Mouse (Mus musculus): Measurements from ENCODE around the gene Nkd1. TPM values are rescaled to one million over a fixed set of nuclear protein-coding genes. Genes with fewer than 3 reads are reported as not detected.

The Nkd1 gene
- polyA plus RNA-seq, 1 experiment = 9.3 TPM

DNA sequence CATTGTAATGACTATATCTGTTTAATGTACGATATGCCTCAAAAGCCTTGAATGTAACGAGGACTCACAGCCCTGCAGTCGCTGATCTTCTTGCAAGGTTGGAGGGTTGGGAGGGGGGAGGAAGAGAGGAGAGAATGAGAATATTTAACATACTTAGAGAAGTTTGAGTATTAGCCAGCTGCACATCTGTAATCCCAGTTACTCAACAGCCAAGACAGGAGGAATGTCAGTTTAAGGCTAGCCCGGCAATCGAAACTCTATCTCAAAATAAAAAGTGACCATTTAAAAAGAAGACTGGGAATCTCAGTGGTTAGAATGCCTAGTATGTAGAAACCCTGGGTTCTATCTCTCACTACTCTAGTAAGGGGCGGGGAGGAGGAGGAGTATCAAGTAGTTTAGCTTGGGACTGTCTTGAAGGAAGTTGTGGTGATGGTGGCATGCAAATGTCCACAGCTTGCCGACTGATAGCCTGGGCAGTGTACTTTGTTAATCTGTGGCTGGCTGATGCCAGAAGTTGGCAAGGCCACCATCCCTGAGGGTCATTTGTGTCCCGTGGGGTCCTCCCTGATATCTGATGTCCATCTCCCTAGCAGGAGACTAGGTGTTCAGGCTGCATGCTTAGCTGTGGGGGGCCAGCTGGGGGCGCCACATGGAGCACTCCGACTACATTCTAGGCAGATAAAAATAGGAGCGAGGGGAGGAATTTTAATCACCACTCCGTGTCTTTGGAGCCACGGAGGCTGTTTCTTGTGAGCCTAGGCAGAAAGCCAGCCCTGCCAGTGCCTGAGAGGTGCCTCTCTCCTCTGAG lies 46.4 kb downstream of the Nkd1 start:
- WGBS = 45% methylated on average over 13 of the region's 13 CpGs
- 0 out of 2 replicates have a peak, but pooled peaks cover 2% of the 10 kb centered on the region for H3K27me3 ChIP-seq (ENCODE audit: control insufficient read depth, insufficient read depth, low read length)
- H3K4me1 ChIP-seq (ENCODE audit: control insufficient read depth, insufficient read depth, insufficient read length) = peaks cover 42% of the 10 kb centered on the region; the same call in 1 of the 2 replicates
- peak; percentile 14 to 61 for DNase-seq (ENCODE audit: low read depth in 1 of 2, low spot score in 2 of 2)
- TF ChIP-seq POLR2A (IDR thresholded peaks at IDR 0.05; ENCODE audit: low read depth, low read length) = no peak
- no peak for TF ChIP-seq CTCF (IDR thresholded peaks at IDR 0.05; ENCODE audit: extremely low read depth, insufficient read depth, insufficient read length, insufficient replicate concordance)
- H3K36me3 ChIP-seq (ENCODE audit: control insufficient read depth, insufficient read depth, low read length) = no peaks in the 10 kb centered on the region
- H3K4me3 ChIP-seq (ENCODE audit: extremely low read depth, insufficient read depth, insufficient read length) = no peak overlapping the region
- H3K27ac ChIP-seq (ENCODE audit: insufficient read depth, low read length) = no peak overlapping the region

DNA sequence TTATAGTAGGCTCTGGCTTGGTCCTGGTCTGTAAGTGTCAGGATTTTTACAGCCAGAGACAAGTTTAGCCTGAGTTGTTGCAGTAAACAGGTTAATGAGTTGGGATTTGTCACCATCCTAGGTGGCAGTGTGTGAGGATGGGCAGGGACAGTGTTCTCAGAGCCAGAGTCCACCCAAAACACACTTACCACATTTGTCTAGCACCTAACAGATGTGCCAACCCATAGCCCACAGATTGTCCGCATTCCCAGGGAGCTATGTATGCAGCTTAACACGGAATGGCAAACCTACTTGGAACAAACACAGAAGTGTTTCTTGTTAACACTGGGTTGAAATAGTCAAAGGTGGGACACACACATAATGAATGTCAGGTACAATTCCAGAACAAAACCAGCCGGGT lies 47.1 kb downstream of the Nkd1 start:
- 0 out of 2 replicates have a peak, but pooled peaks cover 2% of the 10 kb centered on the region for H3K27me3 ChIP-seq (ENCODE audit: control insufficient read depth, insufficient read depth, low read length)
- 92% methylated on average over 3 of the region's 3 CpGs for WGBS
- H3K27ac ChIP-seq (ENCODE audit: insufficient read depth, low read length) = no peak overlapping the region
- DNase-seq (ENCODE audit: low read depth in 1 of 2, low spot score in 2 of 2) = no peak
- peaks cover 42% of the 10 kb centered on the region; the same call in 1 of the 2 replicates for H3K4me1 ChIP-seq (ENCODE audit: control insufficient read depth, insufficient read depth, insufficient read length)
- H3K4me3 ChIP-seq (ENCODE audit: extremely low read depth, insufficient read depth, insufficient read length) = no peak overlapping the region
- no peaks in the 10 kb centered on the region for H3K36me3 ChIP-seq (ENCODE audit: control insufficient read depth, insufficient read depth, low read length)
- TF ChIP-seq POLR2A (IDR thresholded peaks at IDR 0.05; ENCODE audit: low read depth, low read length) (no peak), CTCF (IDR thresholded peaks at IDR 0.05; ENCODE audit: extremely low read depth, insufficient read depth, insufficient read length, insufficient replicate concordance) (no peak)

DNA sequence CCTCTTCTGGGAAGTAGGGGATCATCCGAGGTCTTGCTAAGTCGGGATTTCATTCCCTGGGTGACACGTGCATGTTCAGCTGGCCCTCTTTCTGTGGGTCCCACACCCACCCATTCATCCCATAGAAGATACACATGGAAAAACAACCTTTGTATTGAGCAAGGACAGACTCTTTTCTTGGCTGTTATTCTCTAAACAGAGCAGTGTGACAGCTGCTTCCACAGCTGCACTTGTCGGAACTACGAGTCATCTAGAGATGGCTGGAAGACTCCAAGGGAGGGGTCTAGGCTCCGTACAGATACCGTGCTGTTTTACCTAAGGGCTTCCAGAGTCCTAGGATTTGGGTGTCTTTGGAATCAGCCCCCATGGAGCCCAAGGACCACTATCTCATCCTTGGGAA lies 48.2 kb downstream of the Nkd1 start:
- no peak overlapping the region for H3K4me3 ChIP-seq (ENCODE audit: extremely low read depth, insufficient read depth, insufficient read length)
- H3K27ac ChIP-seq (ENCODE audit: insufficient read depth, low read length) = no peak overlapping the region
- TF ChIP-seq POLR2A (IDR thresholded peaks at IDR 0.05; ENCODE audit: low read depth, low read length) = no peak
- no peak for TF ChIP-seq CTCF (IDR thresholded peaks at IDR 0.05; ENCODE audit: extremely low read depth, insufficient read depth, insufficient read length, insufficient replicate concordance)
- H3K36me3 ChIP-seq (ENCODE audit: control insufficient read depth, insufficient read depth, low read length) = no peaks in the 10 kb centered on the region
- no peak for DNase-seq (ENCODE audit: low read depth in 1 of 2, low spot score in 2 of 2)
- 0 out of 2 replicates have a peak, but pooled peaks cover 2% of the 10 kb centered on the region for H3K27me3 ChIP-seq (ENCODE audit: control insufficient read depth, insufficient read depth, low read length)
- H3K4me1 ChIP-seq (ENCODE audit: control insufficient read depth, insufficient read depth, insufficient read length) = peaks cover 47% of the 10 kb centered on the region; the same call in 1 of the 2 replicates
- 86% methylated on average over 7 of the region's 7 CpGs for WGBS

DNA sequence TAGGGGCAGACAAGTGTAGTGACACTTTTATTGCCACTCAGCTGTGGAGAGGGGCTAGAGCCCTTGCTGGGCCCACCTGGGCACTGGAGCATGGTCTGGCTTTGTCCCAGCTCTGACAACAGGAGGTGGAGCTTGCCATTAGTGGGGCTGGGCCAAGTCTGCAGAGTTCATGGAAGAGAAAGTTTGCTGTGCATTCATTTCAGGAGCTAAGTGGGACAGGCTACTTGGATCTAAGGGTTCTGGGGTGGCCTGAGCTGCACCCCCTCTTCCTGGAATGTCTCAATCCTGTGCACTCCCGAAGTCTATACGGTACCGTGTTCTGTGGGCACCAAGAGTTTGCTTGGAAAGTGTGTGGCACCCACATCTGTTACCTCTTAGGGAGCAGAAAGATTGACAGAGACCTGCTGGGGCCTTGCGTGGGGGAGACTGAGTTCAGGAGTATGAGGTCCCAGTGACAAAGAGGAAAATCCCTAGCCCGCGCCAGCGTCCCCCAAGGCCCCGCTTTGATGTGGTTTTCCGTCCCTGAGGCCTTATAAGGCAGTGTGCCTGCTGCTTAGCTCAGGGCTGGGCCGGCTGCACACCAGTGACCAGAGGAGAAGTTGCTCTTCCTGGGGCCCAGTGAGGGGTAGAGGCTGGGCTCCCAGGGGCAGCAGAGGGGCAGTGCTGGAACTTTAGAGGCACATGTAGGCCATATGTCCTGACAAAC lies 49.3 kb downstream of the Nkd1 start:
- no peak overlapping the region for H3K4me3 ChIP-seq (ENCODE audit: extremely low read depth, insufficient read depth, insufficient read length)
- H3K27ac ChIP-seq (ENCODE audit: insufficient read depth, low read length) = 0 out of 2 replicates have a peak overlapping the region, but pooled peaks have one; percentile 15
- TF ChIP-seq CTCF (IDR thresholded peaks at IDR 0.05; ENCODE audit: extremely low read depth, insufficient read depth, insufficient read length, insufficient replicate concordance) (no peak), POLR2A (IDR thresholded peaks at IDR 0.05; ENCODE audit: low read depth, low read length) (no peak)
- H3K4me1 ChIP-seq (ENCODE audit: control insufficient read depth, insufficient read depth, insufficient read length) = peaks cover 47% of the 10 kb centered on the region; the same call in 1 of the 2 replicates
- DNase-seq (ENCODE audit: low read depth in 1 of 2, low spot score in 2 of 2) = peak in 1 of 2 experiments; percentile 68
- 0 out of 2 replicates have a peak, but pooled peaks cover 2% of the 10 kb centered on the region for H3K27me3 ChIP-seq (ENCODE audit: control insufficient read depth, insufficient read depth, low read length)
- H3K36me3 ChIP-seq (ENCODE audit: control insufficient read depth, insufficient read depth, low read length) = no peaks in the 10 kb centered on the region
- 11% methylated on average over 10 of the region's 10 CpGs for WGBS

DNA sequence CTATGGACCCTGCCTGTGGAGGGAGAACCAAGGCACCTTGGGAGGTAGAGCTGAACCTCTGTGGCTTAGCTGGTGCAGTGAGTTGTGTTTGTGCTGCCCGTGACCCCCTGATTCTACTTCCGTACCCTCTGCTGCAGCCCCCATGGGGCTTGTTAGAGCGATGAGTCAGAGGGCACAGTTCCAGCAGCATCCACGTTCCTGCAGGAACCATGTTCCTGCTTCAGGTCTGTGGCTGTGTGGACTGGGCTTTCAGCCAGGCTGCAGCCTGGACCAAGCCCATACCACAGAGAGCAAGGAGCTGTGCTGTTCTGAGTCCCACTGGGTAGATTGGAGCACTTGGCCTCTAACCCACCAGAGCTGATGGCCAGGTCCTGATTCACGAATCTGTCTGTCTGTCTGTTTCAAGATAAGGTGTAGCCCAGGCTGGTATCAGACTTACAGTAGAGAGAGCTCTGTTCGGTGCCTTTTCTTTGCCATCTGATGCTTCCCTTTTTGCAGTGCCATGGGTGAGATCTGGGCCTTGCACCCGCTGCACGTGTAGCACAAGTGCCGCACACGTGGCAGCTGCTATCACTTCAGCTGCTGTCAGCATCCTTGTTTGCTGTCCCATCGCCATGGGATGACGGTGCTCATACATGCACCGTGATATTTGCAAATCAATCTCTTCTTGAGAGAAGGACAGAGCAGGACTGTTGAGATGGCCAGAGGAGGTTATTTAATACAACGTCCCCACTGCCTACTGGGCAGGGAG lies 50.5 kb downstream of the Nkd1 start:
- Histone ChIP-seq H3K27me3 (ENCODE audit: control insufficient read depth, insufficient read depth, low read length) (0 out of 2 replicates have a peak, but pooled peaks cover 2% of the 10 kb centered on the region), H3K4me1 (ENCODE audit: control insufficient read depth, insufficient read depth, insufficient read length) (peaks cover 42% of the 10 kb centered on the region; the same call in 1 of the 2 replicates), H3K27ac (ENCODE audit: insufficient read depth, low read length) (no peak overlapping the region), H3K4me3 (ENCODE audit: extremely low read depth, insufficient read depth, insufficient read length) (no peak overlapping the region), H3K36me3 (ENCODE audit: control insufficient read depth, insufficient read depth, low read length) (no peaks in the 10 kb centered on the region)
- WGBS = 59% methylated on average over 14 of the region's 14 CpGs
- TF ChIP-seq CTCF (IDR thresholded peaks at IDR 0.05; ENCODE audit: extremely low read depth, insufficient read depth, insufficient read length, insufficient replicate concordance) = no peak
- TF ChIP-seq POLR2A (IDR thresholded peaks at IDR 0.05; ENCODE audit: low read depth, low read length) = no peak
- DNase-seq (ENCODE audit: low read depth in 1 of 2, low spot score in 2 of 2) = no peak

DNA sequence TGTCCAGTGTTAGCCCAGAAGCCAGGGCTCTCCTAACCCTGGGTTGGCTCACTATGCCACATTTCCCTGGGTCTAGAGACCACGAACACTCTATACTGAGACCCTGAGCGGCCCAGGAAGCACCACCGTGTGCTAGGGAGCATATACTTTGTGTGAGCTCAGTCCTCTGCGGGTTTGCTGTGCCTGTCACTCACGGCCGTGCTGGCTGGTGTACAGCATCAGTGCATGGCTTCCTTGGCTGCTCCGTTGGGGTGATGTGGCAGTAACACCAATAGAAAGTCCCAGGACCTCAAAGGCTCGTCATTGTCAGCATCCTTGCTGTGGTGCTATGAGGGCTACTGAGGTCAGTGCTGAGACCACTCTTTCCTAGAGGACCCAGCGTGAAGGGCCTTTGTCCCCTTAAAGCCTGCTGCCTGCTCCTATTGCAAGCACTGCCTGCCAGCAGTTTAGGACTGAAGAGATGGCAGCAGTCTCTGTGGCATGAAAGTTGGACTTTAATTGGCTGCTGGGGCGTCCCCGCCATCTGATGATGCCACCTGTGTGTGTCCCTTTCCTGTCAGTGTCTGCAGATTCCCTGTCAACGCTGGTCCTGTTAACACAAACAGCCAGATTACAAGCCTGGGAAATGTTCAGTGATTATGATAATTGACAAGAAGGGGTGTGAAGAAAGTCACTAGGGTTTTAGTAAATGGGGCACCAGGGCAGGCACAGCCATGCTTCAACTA lies 51.2 kb downstream of the Nkd1 start:
- Histone ChIP-seq H3K27me3 (ENCODE audit: control insufficient read depth, insufficient read depth, low read length) (0 out of 2 replicates have a peak, but pooled peaks cover 2% of the 10 kb centered on the region), H3K36me3 (ENCODE audit: control insufficient read depth, insufficient read depth, low read length) (no peaks in the 10 kb centered on the region), H3K4me1 (ENCODE audit: control insufficient read depth, insufficient read depth, insufficient read length) (peaks cover 34% of the 10 kb centered on the region; the same call in 1 of the 2 replicates), H3K4me3 (ENCODE audit: extremely low read depth, insufficient read depth, insufficient read length) (no peak overlapping the region), H3K27ac (ENCODE audit: insufficient read depth, low read length) (no peak overlapping the region)
- DNase-seq (ENCODE audit: low read depth in 1 of 2, low spot score in 2 of 2) = no peak
- 90% methylated on average over 12 of the region's 12 CpGs for WGBS
- no peak for TF ChIP-seq CTCF (IDR thresholded peaks at IDR 0.05; ENCODE audit: extremely low read depth, insufficient read depth, insufficient read length, insufficient replicate concordance)

Measured in spleen, adult 2 months (tissue).